Mouse (Mus musculus) testis, adult 2 months (tissue): Measurements from ENCODE around the gene Stk38.

Experiments
- CTCF ChIP-seq: fragments of 200-500 bp; IDR thresholded peaks from 2 replicates; pipeline ENCODE4 v1.5.1; 2012; ENCODE audit warnings: low read depth, mild to moderate bottlenecking, inconsistent platforms, low read length, moderate library complexity; ENCODE audit not compliant: control insufficient read depth, insufficient read depth, insufficient replicate concordance
- POLR2A ChIP-seq: fragments of 200-500 bp; IDR thresholded peaks from 2 replicates; pipeline ENCODE4 v1.6.1; 2012; ENCODE audit warnings: low read depth, mild to moderate bottlenecking, inconsistent platforms, low read length, moderate library complexity; ENCODE audit not compliant: control insufficient read depth

- no peak for TF ChIP-seq POLR2A
- no peak for TF ChIP-seq CTCF
Observed at GRCm38 (mm10) chr17:28970122-28970521, 37.7 kb downstream of the Stk38 start.
